Mouse (Mus musculus) heart, postnatal 0 days (tissue): ENCODE results near the gene Il2rb. TPM values are rescaled to one million over a fixed set of nuclear protein-coding genes. Genes with fewer than 3 reads are reported as not detected.

Source experiments
- ATAC-seq: fragments of 200-750 bp; cut with Nextera tagmentation; 2 replicates; pipeline ENCODE4 v1.8.0; 2017; ENCODE audit warnings: low read depth, moderate number of reproducible peaks, moderate library complexity; ENCODE audit not compliant: insufficient read depth
- DNase-seq: peaks from one replicate; pipeline ENCODE4 v3.0.0-alpha.2; 2016; ENCODE audit warnings: low spot score
- H3K27ac ChIP-seq: fragments of 300-500 bp; sonication (generic); 2 replicates; pipeline ENCODE4 v1.5.1; 2014; ENCODE audit warnings: low read depth, mild to moderate bottlenecking
- H3K27me3 ChIP-seq: fragments of 300-500 bp; sonication (generic); 2 replicates; pipeline ENCODE4 v1.6.1; 2014; ENCODE audit warnings: low read length, mixed read lengths; ENCODE audit not compliant: control insufficient read depth, insufficient read depth
- H3K36me3 ChIP-seq: fragments of 300-500 bp; sonication (generic); replicated peaks from 2 replicates; pipeline ENCODE4 v1.6.1; 2014; ENCODE audit warnings: low read length, mixed read lengths; ENCODE audit not compliant: control insufficient read depth, insufficient read depth
- H3K4me1 ChIP-seq: fragments of 300-500 bp; sonication (generic); 2 replicates; pipeline ENCODE4 v1.6.1; 2014; ENCODE audit warnings: antibody characterized with exemption; ENCODE audit not compliant: control insufficient read depth, insufficient read depth
- H3K4me2 ChIP-seq: fragments of 300-500 bp; sonication (generic); 2 replicates; pipeline ENCODE4 v1.6.1; 2014; ENCODE audit warnings: low read depth, mild to moderate bottlenecking, low read length, moderate library complexity
- H3K4me3 ChIP-seq: fragments of 300-500 bp; sonication (generic); 2 replicates; pipeline ENCODE4 v1.5.1; 2014; ENCODE audit warnings: low read depth, low read length
- H3K9ac ChIP-seq: fragments of 300-500 bp; sonication (generic); replicated peaks from 2 replicates; pipeline ENCODE4 v1.6.1; 2014; ENCODE audit warnings: low read depth, low read length, mixed read lengths
- H3K9me3 ChIP-seq: fragments of 300-500 bp; sonication (generic); replicated peaks from 2 replicates; pipeline ENCODE4 v1.6.1; 2016; ENCODE audit warnings: low read length; ENCODE audit not compliant: control insufficient read depth
- CTCF ChIP-seq: IDR thresholded peaks from 2 replicates; pipeline ENCODE4 v1.5.1; 2016; ENCODE audit warnings: antibody characterized with exemption, control low read depth, low read depth
- EP300 ChIP-seq: IDR thresholded peaks from 2 replicates; pipeline ENCODE4 v1.6.1; 2016; ENCODE audit warnings: antibody characterized with exemption, low read depth
- WGBS: fragments of 180-500 bp; shearing (Covaris S2); extraction: QIAGEN DNeasy Blood & Tissue Kit; methylation state at CpG from one replicate; pipeline ENCODE4 v1.1.7; 2014; 5-methylcytosine and 5-hydroxymethylcytosine counted together
- polyA plus RNA-seq: library from polyadenylated mRNA; unstranded; fragments of >200 nt; fragmentation: Nextera tagmentation; extraction: Ambion mirVana; gene quantifications from 2 replicates; pipeline ENCODE4 v1.2.1, GENCODE M21; 2015
- total RNA-seq: library from RNA; depleted of rRNA; stranded (reverse); fragments of >200 nt; gene quantifications from 2 replicates; pipeline ENCODE4 v1.2.3, GENCODE M21; 2014; ENCODE audit warnings: low replicate concordance

Gene Il2rb
- total and polyA plus RNA-seq, 2 experiments from 2014 or later = 0.08 TPM; not detected in 1

- no peak overlapping the region for H3K4me3 ChIP-seq
- H3K9ac ChIP-seq = no peak overlapping the region
- TF ChIP-seq CTCF = no peak
- TF ChIP-seq EP300 = peak; percentile 80; the same call in 1 of the 2 replicates
- peaks cover 18% of the 10 kb centered on the region for H3K4me1 ChIP-seq
- peaks cover 16% of the 10 kb centered on the region for H3K27me3 ChIP-seq
- no peaks in the 10 kb centered on the region for H3K36me3 ChIP-seq
- peak; percentile 78 for DNase-seq
- H3K9me3 ChIP-seq = no peaks in the 10 kb centered on the region
- H3K27ac ChIP-seq = peak overlapping the region; percentile 39; the same call in 1 of the 2 replicates
- H3K4me2 ChIP-seq = no peak overlapping the region
- ATAC-seq = peak; percentile 85
- 12% methylated on average over 3 of the region's 3 CpGs for WGBS
Observed at GRCm38 (mm10) chr15:78541606-78542005, 46.5 kb upstream of the Il2rb start.

- Histone ChIP-seq H3K27me3 (peaks cover 16% of the 10 kb centered on the region), H3K36me3 (no peaks in the 10 kb centered on the region), H3K9ac (no peak overlapping the region), H3K27ac (no peak overlapping the region), H3K4me1 (peaks cover 18% of the 10 kb centered on the region), H3K9me3 (no peaks in the 10 kb centered on the region), H3K4me3 (no peak overlapping the region), H3K4me2 (no peak overlapping the region)
- ATAC-seq (no peak), DNase-seq (no peak)
- WGBS = 67% methylated on average over 3 of the region's 3 CpGs
- TF ChIP-seq EP300 (no peak), CTCF (no peak)
Observed at GRCm38 (mm10) chr15:78541036-78541435, 46.0 kb upstream of the Il2rb start.

GRCm38 (mm10) chr15:78535723-78536421, 40.8 kb upstream of the Il2rb start:
- no peak overlapping the region for H3K4me3 ChIP-seq
- no peak overlapping the region for H3K9ac ChIP-seq
- H3K9me3 ChIP-seq = no peaks in the 10 kb centered on the region
- H3K4me2 ChIP-seq = no peak overlapping the region
- ATAC-seq (no peak), DNase-seq (no peak)
- no peaks in the 10 kb centered on the region for H3K36me3 ChIP-seq
- 61% methylated on average over 10 of the region's 10 CpGs for WGBS
- TF ChIP-seq CTCF (no peak), EP300 (no peak)
- H3K4me1 ChIP-seq = peaks cover 7% of the 10 kb centered on the region; the same call in 1 of the 2 replicates
- H3K27me3 ChIP-seq = no peaks in the 10 kb centered on the region
- H3K27ac ChIP-seq = no peak overlapping the region

- Histone ChIP-seq H3K27me3 (no peaks in the 10 kb centered on the region), H3K4me2 (no peak overlapping the region), H3K9me3 (no peaks in the 10 kb centered on the region), H3K4me3 (no peak overlapping the region), H3K9ac (no peak overlapping the region), H3K36me3 (no peaks in the 10 kb centered on the region), H3K4me1 (peaks cover 32% of the 10 kb centered on the region), H3K27ac (no peak overlapping the region)
- DNase-seq = no peak
- no peak for ATAC-seq
- WGBS = 75% methylated on average over 10 of the region's 10 CpGs
- TF ChIP-seq CTCF = no peak
- TF ChIP-seq EP300 = no peak
Observed at GRCm38 (mm10) chr15:78533346-78533835, 38.3 kb upstream of the Il2rb start.

- ATAC-seq = no peak
- Histone ChIP-seq H3K4me1 (peaks cover 34% of the 10 kb centered on the region), H3K4me2 (no peak overlapping the region), H3K27me3 (no peaks in the 10 kb centered on the region), H3K36me3 (no peaks in the 10 kb centered on the region), H3K4me3 (no peak overlapping the region), H3K27ac (no peak overlapping the region), H3K9ac (no peak overlapping the region), H3K9me3 (no peaks in the 10 kb centered on the region)
- no peak for DNase-seq
- 71% methylated on average over 10 of the region's 10 CpGs for WGBS
- TF ChIP-seq CTCF = no peak
- TF ChIP-seq EP300 = no peak
Observed at GRCm38 (mm10) chr15:78532566-78533345, 37.7 kb upstream of the Il2rb start.
